Mouse (Mus musculus) forebrain, embryonic 14.5 days (tissue): ENCODE measurements around the gene Gm29094. TPM values are rescaled to one million over a fixed set of nuclear protein-coding genes. Genes with fewer than 3 reads are reported as not detected.
"Not testable (repeated sequence)": the region's sequence is repeated elsewhere in the genome, so short reads cannot be mapped to it uniquely, and the experiment has no call there.

Experiments used
- ATAC-seq: fragments of 200-750 bp; cut with Nextera tagmentation; 2 replicates; pipeline ENCODE4 v1.8.0; 2017; ENCODE audit warnings: mild to moderate bottlenecking, moderate library complexity
- DNase-seq: peaks from one replicate; pipeline ENCODE4 v3.0.0-alpha.2; 2015; ENCODE audit warnings: low spot score
- H3K27ac ChIP-seq: fragments of 300-500 bp; sonication (generic); 2 replicates; pipeline ENCODE4 v1.5.1; 2014; ENCODE audit warnings: low read depth, mild to moderate bottlenecking, control low read depth, low read length, moderate library complexity
- H3K27me3 ChIP-seq: fragments of 300-500 bp; sonication (generic); replicated peaks from 2 replicates; pipeline ENCODE4 v1.6.1; 2014; ENCODE audit warnings: low read length, control low read depth, mixed read lengths; ENCODE audit not compliant: control insufficient read depth, insufficient read depth
- H3K36me3 ChIP-seq: fragments of 300-500 bp; sonication (generic); 2 replicates; pipeline ENCODE4 v1.6.1; 2014; ENCODE audit warnings: low read length, control low read depth; ENCODE audit not compliant: control insufficient read depth, insufficient read depth
- H3K4me1 ChIP-seq: fragments of 300-500 bp; sonication (generic); 2 replicates; pipeline ENCODE4 v1.6.1; 2014; ENCODE audit warnings: antibody characterized with exemption, low read length, control low read depth; ENCODE audit not compliant: control insufficient read depth, insufficient read depth
- H3K4me2 ChIP-seq: fragments of 300-500 bp; sonication (generic); 2 replicates; pipeline ENCODE4 v1.6.1; 2014; ENCODE audit warnings: mild to moderate bottlenecking, control low read depth, low read length
- H3K4me3 ChIP-seq: fragments of 300-500 bp; sonication (generic); 2 replicates; pipeline ENCODE4 v1.5.1; 2014; ENCODE audit warnings: low read depth, low read length, control low read depth
- H3K9ac ChIP-seq: fragments of 300-500 bp; sonication (generic); 2 replicates; pipeline ENCODE4 v1.6.1; 2014; ENCODE audit warnings: mild to moderate bottlenecking, low read length, control low read depth, moderate library complexity
- H3K9me3 ChIP-seq: fragments of 300-500 bp; sonication (generic); replicated peaks from 2 replicates; pipeline ENCODE4 v1.6.1; 2016; ENCODE audit warnings: low read length, control low read depth, mixed read lengths; ENCODE audit not compliant: control insufficient read depth
- WGBS: fragments of 180-500 bp; shearing (Covaris S2); extraction: QIAGEN DNeasy Blood & Tissue Kit; methylation state at CpG from one replicate; pipeline ENCODE4 v1.1.7; 2014; 5-methylcytosine and 5-hydroxymethylcytosine counted together
- polyA plus RNA-seq: library from polyadenylated mRNA; unstranded; fragments of >200 nt; fragmentation: Nextera tagmentation; extraction: Ambion mirVana; gene quantifications from 2 replicates; pipeline ENCODE4 v1.2.1, GENCODE M21; 2014

Gene Gm29094
- polyA plus RNA-seq, 1 experiment from 2014 or later, result not detected

DNA sequence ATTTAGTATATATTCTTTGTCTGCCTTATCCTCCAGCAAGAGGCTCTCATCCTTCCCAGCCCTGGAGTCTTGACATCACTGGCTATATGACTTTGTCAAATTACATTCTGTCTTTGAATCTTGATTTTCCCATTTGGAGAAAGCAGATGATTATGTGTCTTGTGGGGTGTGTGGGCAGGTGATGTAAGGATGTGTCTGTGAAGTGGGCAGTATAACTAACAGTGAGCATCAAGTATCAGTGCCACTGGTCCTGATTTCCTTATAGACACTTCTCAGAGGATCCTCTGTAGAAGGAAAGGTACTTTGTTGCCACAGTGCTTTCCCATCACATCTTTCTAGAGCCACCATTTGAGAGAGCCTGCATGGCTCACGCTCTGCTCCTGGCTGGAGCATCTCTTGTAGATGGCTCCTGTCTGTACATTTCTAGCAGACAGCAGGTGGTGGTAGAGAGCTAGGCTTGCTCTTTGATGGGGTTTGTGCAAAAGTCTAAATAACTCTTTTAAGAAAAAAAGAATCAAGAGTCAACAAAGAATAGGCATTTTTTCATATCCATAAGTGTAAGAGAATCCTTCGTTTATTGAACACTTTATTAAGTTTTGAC, 31.8 kb downstream of the Gm29094 start:
- H3K4me1 ChIP-seq, H3K27ac ChIP-seq, H3K4me2 ChIP-seq, DNase-seq, H3K4me3 ChIP-seq, H3K27me3 ChIP-seq, H3K9me3 ChIP-seq, H3K36me3 ChIP-seq, H3K9ac ChIP-seq: not testable (repeated sequence)
- peak; percentile 68 for ATAC-seq
- WGBS, result 71% methylated on average over 1 of the region's 2 CpGs

DNA sequence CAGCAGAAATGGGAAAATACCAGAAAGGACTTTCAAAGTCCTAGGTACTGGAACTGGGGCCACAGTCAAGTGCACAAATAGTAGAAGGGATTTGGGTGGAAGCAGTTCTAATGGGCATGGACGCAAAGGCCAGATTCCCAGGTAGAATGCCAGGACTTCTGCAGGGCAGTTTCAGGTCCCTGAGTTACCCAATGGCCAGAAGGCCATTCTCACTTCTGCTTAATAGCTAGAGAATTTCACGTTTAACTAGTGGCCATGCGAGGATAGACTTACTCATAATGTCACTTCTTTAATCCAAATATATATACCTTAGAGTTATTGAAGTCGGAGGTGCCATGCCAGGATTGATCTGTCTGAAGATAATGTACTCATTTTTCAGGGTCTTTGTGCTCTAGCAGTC, 38.0 kb downstream of the Gm29094 start:
- 87% methylated on average over 4 of the region's 4 CpGs for WGBS
- DNase-seq, H3K9me3 ChIP-seq, H3K4me2 ChIP-seq, H3K4me1 ChIP-seq, ATAC-seq, H3K36me3 ChIP-seq, H3K27me3 ChIP-seq, H3K9ac ChIP-seq, H3K27ac ChIP-seq, H3K4me3 ChIP-seq: not testable (repeated sequence)

- WGBS, result 92% methylated on average over 4 of the region's 5 CpGs
- not testable (repeated sequence) for ATAC-seq
These were observed 39.9 kb downstream of the Gm29094 start for GRCm38 (mm10) chr9:89238976-89239505.

GRCm38 (mm10) chr9:89240516-89241019, 41.4 kb downstream of the Gm29094 start:
- H3K4me3 ChIP-seq, H3K4me1 ChIP-seq, H3K27ac ChIP-seq, H3K4me2 ChIP-seq, H3K9me3 ChIP-seq, ATAC-seq, H3K36me3 ChIP-seq, H3K9ac ChIP-seq, DNase-seq, H3K27me3 ChIP-seq: not testable (repeated sequence)
- 90% methylated on average over 3 of the region's 3 CpGs for WGBS

More at GRCm38 (mm10) chr9:89238976-89239505, 39.9 kb downstream of the Gm29094 start:
- DNase-seq, H3K4me3 ChIP-seq, H3K9ac ChIP-seq, H3K36me3 ChIP-seq, H3K4me2 ChIP-seq, H3K27ac ChIP-seq, H3K9me3 ChIP-seq, H3K27me3 ChIP-seq, H3K4me1 ChIP-seq: not testable (repeated sequence)

DNA sequence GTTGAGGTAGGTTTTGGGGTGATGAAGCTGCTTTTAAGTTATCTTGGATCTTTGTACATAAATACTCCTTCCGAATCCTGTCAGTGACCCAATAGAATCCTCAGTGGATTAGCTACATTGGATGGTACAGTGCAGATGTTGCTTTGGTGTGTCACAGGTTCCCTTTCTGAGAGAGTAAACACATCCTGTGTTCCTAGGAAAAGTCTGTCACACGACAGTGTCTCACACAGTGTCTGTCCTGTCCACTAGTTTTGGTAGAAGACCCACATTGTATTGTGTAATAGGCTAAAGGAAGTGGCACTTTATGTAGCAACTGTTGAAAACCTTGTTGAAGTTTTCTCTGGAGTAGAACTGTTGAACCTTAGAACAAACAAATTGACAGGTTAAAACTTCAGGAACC, 54.2 kb downstream of the Gm29094 start:
- Histone ChIP-seq H3K9me3 (no peaks in the 10 kb centered on the region), H3K4me1 (no peaks in the 10 kb centered on the region), H3K9ac (no peak overlapping the region), H3K4me3 (no peak overlapping the region), H3K27me3 (no peaks in the 10 kb centered on the region), H3K27ac (no peak overlapping the region), H3K4me2 (no peak overlapping the region), H3K36me3 (no peaks in the 10 kb centered on the region)
- 86% methylated on average over 2 of the region's 2 CpGs for WGBS
- no peak for ATAC-seq
- DNase-seq, result no peak

- Histone ChIP-seq H3K9ac (no peak overlapping the region), H3K4me3 (no peak overlapping the region), H3K36me3 (no peaks in the 10 kb centered on the region), H3K4me2 (no peak overlapping the region), H3K27ac (no peak overlapping the region), H3K27me3 (no peaks in the 10 kb centered on the region), H3K4me1 (no peaks in the 10 kb centered on the region), H3K9me3 (no peaks in the 10 kb centered on the region)
- 92% methylated on average over 12 of the region's 12 CpGs for WGBS
- DNase-seq, result no peak
- no peak for ATAC-seq
These were observed 57.6 kb downstream of the Gm29094 start for GRCm38 (mm10) chr9:89256556-89257335.

DNA sequence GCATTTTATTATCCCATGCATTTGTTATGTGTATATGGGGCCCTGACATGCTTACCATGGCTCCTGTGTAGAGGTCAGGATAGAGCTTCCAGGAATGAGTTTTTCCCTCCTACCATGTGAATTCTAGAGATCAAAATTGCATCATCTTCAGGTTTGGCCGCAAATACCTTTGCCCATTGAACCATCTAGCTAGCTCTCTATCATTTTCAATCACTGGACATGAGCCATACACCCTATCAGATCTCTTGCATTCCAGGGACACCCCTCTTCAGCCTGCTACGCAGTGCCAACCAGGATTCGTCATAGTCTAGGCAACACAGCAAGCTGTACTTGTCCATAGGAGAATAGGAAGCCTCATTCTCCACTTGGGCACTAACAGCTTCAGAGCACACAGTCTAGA, 64.8 kb downstream of the Gm29094 start:
- Histone ChIP-seq H3K4me2 (no peak overlapping the region), H3K27me3 (no peaks in the 10 kb centered on the region), H3K9me3 (no peaks in the 10 kb centered on the region), H3K9ac (no peak overlapping the region), H3K4me1 (no peaks in the 10 kb centered on the region), H3K36me3 (no peaks in the 10 kb centered on the region), H3K27ac (no peak overlapping the region), H3K4me3 (no peak overlapping the region)
- DNase-seq (no peak), ATAC-seq (no peak)
- WGBS, result 90% methylated on average over 3 of the region's 3 CpGs

DNA sequence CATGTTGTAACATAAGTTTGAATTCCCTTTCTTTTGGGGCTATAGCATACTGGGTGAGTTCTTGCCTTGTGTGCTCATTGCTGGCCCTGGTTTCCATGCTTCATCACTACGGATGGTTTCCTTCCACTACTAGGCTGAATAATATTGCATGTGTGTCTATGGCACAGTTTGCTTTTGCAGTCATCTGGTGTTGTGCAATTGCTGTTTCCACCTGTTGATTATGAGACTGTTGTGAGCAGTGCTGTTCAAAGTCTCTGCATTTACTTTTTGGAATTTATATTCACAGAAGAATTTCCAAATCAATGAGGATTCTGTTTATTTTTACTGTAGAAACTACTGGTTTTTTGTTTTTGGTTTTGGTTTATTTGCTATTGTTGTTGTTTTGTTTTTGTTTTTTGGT, 65.4 kb downstream of the Gm29094 start:
- Histone ChIP-seq H3K27me3 (no peaks in the 10 kb centered on the region), H3K36me3 (no peaks in the 10 kb centered on the region), H3K4me3 (no peak overlapping the region), H3K4me1 (no peaks in the 10 kb centered on the region), H3K27ac (no peak overlapping the region), H3K9ac (no peak overlapping the region), H3K9me3 (no peaks in the 10 kb centered on the region), H3K4me2 (no peak overlapping the region)
- WGBS, result 93% methylated on average over 1 of the region's 1 CpGs
- no peak for DNase-seq
- ATAC-seq, result no peak
